Mouse (Mus musculus) testis, adult 2 months (tissue): Measurements from ENCODE around the gene Lrig1.

Experiments
- CTCF ChIP-seq: fragments of 200-500 bp; IDR thresholded peaks from 2 replicates; pipeline ENCODE4 v1.5.1; 2012; ENCODE audit warnings: low read depth, mild to moderate bottlenecking, inconsistent platforms, low read length, moderate library complexity; ENCODE audit not compliant: control insufficient read depth, insufficient read depth, insufficient replicate concordance
- POLR2A ChIP-seq: fragments of 200-500 bp; IDR thresholded peaks from 2 replicates; pipeline ENCODE4 v1.6.1; 2012; ENCODE audit warnings: low read depth, mild to moderate bottlenecking, inconsistent platforms, low read length, moderate library complexity; ENCODE audit not compliant: control insufficient read depth

DNA sequence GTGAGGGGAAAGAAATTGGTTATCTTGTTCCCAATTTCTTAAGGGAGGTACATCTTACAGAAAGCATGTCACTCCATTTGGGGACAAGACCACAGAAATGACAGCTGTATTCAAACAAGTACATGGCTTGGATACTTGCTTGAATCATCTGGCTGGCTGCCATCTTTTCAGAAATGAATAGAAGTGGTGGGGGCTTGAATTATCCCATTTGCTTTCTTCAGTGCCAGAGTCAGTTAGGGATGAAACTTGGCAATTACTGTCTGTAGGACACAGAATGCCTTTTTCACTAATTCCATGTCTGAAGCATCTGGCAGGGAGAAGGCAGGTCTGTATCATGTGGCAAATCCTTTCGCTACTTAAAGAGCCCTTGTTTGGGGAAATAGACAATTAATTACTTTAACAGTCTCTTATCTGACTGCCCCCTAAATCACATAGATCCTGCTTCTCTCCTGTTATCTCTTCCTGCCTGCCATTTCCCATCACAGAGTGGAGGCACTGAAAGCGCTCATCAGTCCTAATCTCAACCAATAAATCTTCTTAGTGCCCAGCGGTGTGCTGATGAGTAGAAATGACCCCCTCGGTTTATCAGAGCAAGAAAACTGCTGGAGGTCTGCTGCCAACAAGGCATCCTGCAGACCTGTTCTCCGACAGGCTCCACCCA lies 44.0 kb downstream of the Lrig1 start:
- TF ChIP-seq CTCF (no peak), POLR2A (no peak)
